Comparison of ENCODE assay signal across 9 mouse cellular contexts in genomic region chr3:34456488-34457433, GRCm38 (mm10).
DNase-seq lines count a peak whose midpoint lies in the region; ATAC-seq and TF ChIP-seq lines count a peak whose summit lies in the region.
"Had no signal": no experiment of that assay in that cellular context is flagged by ENCODE, and none has a peak within 500 bp of the region (broad histone marks: within the 10 kb centered on the region; RNA-seq: fewer than 3 reads in every experiment).

No protein-coding gene starts in this region.

- H3K4me2 ChIP-seq in limb, embryonic 14.5 days (replicated peaks; ENCODE audit: low read depth, low read length, severe bottlenecking): no peak overlapping the region

- H3K4me3 ChIP-seq in limb, embryonic 14.5 days (replicated peaks; ENCODE audit: low read length): no peak overlapping the region
- H3K4me3 ChIP-seq: megakaryocyte, embryonic 14.5 days had no signal

- peak; percentile 71; the same call in 1 of the 2 replicates for ATAC-seq in limb, embryonic 14.5 days (ENCODE audit: low FRiP score, low read depth)
- ATAC-seq in cerebellum, adult (ENCODE audit: insufficient number of reproducible peaks, low FRiP score, low TSS enrichment): no peak

- H3K9ac ChIP-seq in limb, embryonic 14.5 days (ENCODE audit: low read depth, low read length, severe bottlenecking): no peak overlapping the region

- WGBS in limb, embryonic 14.5 days: 46% methylated on average over 23 of the region's 23 CpGs

- H3K9me3 ChIP-seq in limb, embryonic 14.5 days (ENCODE audit: control insufficient read depth, low read length): no peaks in the 10 kb centered on the region

- no peak for TF ChIP-seq POLR2A in limb, embryonic 14.5 days (IDR thresholded peaks at IDR 0.05; ENCODE audit: borderline replicate concordance, extremely low read depth, insufficient read depth, insufficient read length)

- DNase-seq in adrenal gland, postnatal 10 days: peak; percentile 26
- DNase-seq in adrenal gland, adult 2 months: no peak
- DNase-seq in right cerebral cortex, adult 2 months (ENCODE audit: low spot score in 2 of 2): peak; percentile 33 to 58
- DNase-seq in right cerebral cortex, postnatal 36 days (ENCODE audit: low spot score in 2 of 2): no peak
- peak; percentile 62 for DNase-seq in limb, embryonic 14.5 days (ENCODE audit: low spot score)
- peak; percentile 53 for DNase-seq in right cerebral cortex, postnatal 4 days
- DNase-seq in gastrocnemius, adult 18-20 months (ENCODE audit: low spot score): no peak

- no peaks in the 10 kb centered on the region for H3K36me3 ChIP-seq in limb, embryonic 14.5 days (ENCODE audit: control insufficient read depth, insufficient read depth, low read length)

- no peaks in the 10 kb centered on the region for H3K27me3 ChIP-seq in limb, embryonic 14.5 days (ENCODE audit: control insufficient read depth, insufficient read depth, low read length)
- H3K27me3 ChIP-seq: megakaryocyte, embryonic 14.5 days had no signal

- H3K27ac ChIP-seq in limb, embryonic 14.5 days (replicated peaks; ENCODE audit: low read depth, low read length): no peak overlapping the region

- 0 out of 2 replicates have a peak, but pooled peaks cover 5% of the 10 kb centered on the region for H3K4me1 ChIP-seq in limb, embryonic 14.5 days (ENCODE audit: control insufficient read depth, insufficient read depth, low read length)
- H3K4me1 ChIP-seq: megakaryocyte, embryonic 14.5 days had no signal

Comparison
In these comparisons a context has a peak if more than half of its experiments do, and no peak if none do; other contexts are left out.
1. DNase-seq: peak in adrenal gland, postnatal 10 days (single experiment), right cerebral cortex, adult 2 months (2 of 2), limb, embryonic 14.5 days (single experiment) and right cerebral cortex, postnatal 4 days (single experiment); none in adrenal gland, adult 2 months (single experiment), right cerebral cortex, postnatal 36 days (0 of 2) and gastrocnemius, adult 18-20 months (single experiment).